Mouse (Mus musculus) yolk sac, embryonic 10.5 days (tissue): ENCODE data around the gene A930004D18Rik.
"Not testable (repeated sequence)": the region's sequence is repeated elsewhere in the genome, so short reads cannot be mapped to it uniquely, and the experiment has no call there.

ENCODE experiments used
- DNase-seq: peaks from one replicate; pipeline ENCODE4 v3.0.0-alpha.2; 2017; ENCODE audit warnings: low spot score

The A930004D18Rik gene

DNA sequence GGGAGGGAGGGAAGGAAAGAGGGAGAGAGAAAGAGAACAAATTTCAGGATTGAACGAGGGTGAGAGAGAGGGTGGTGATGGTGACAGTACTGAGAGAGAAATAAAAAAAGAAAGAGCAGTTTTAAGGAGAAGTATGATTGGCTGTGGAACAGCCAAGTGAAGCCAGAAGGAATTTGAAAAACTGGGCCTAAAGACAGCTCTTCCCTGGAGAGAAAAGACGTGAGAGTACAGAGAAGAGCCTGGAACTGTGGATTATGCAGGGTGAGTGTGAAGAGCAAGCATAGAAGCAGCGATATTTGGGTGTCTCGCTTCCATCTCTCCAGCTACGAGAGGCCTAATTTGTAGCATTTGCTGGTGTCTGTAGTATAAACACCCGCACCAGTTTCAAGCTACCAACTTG lies 26.3 kb downstream of the A930004D18Rik start:
- no peak for DNase-seq

DNA sequence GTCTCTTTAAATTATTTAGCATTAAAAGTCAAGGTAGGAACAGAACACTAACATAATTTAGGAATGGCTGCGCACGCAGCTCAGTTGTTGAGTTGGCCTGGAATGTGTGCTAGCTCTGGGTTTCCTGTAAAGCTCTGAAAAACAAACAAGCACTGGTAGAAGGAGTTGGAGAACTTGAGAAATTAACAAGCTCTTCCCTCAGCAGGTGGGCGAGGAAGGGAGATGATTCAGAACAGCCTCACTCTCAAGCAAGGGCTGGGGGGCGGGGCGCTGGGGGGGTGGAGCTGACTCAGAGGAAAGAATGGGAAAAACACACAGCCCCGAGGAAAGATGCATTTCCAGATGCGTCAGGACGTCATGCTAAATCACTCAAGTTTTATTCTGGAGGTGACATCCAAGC lies 32.4 kb downstream of the A930004D18Rik start:
- DNase-seq: peak; percentile 10

DNA sequence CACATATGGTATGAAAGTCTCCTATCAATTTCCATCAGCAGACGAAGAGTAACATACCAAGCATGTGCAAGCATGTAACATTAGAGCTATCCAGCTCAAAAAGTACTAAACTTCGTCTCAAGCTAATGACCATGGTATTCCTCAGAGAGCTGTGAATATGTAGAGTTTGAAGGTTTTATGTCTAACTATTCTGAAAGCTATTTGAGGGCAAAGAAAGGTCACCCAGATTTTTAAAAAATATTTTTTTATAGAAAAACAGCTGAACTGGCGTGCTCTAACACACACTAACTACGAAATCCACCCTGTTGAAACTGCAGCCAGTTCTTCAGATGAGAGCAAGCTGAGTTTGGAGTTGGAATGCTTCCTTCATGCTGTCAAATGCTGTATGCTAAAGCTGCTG lies 33.3 kb downstream of the A930004D18Rik start:
- DNase-seq: no peak

DNA sequence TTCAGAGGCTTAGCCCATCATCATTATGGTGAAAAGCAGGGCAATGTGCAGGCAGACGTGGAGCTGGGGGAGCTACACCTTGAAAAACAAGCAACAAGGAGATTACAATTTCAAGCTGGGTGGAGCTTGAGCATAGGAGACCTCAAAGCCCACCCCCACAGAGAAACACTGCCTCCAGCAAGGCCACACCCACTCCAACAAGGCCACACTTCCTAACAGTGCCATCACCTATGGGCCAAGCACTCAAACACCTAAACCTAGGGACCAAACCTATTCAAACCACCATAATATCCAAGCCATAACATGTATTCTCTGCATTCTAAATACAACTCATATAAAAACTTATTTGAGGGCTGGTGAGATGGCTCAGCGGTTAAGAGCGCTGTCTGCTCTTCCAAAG lies 35.2 kb downstream of the A930004D18Rik start:
- DNase-seq: no peak

DNA sequence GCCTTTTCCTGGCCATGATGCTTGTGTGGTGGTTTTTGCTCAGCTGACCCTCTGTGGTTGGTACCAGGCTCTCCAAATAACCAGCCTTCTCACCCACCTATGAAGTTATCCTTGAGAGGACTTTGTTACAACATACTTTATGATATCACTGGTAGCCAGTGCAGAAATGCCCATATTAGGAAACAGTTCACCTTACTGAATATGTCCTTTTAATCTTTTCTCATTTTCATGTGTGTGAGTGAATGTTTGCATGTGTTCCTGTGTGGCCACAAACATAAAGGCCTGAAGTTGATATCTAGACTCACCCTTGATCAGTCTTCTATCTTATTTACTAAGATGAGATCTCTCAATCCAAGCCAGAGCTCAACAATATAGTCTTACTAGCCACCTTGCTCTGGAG lies 40.7 kb downstream of the A930004D18Rik start, which contains the start of gene H2al2a:
Gene H2al2a, minus strand, starts transcription at position 101 of the 400 bp plus-strand sequence.
- DNase-seq: no peak

DNA sequence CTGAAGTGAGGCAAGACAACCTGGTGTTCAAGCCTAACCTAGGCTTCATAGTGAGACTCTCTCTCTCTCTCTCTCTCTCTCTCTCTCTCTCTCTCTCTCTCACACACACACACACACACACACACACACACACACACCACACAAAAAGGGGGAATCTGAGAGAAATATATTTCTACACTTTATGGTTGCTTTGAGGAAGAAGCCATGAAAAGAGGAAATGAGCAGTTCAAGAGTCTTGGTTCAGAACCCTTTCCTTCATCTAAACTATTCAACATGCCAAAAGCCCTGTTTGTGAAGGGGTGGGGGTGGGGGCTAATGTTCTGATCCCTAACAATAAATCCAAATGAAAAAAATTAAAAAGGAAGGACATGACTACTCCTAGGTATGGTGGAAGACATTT lies 48.0 kb downstream of the A930004D18Rik start:
- no peak for DNase-seq

DNA sequence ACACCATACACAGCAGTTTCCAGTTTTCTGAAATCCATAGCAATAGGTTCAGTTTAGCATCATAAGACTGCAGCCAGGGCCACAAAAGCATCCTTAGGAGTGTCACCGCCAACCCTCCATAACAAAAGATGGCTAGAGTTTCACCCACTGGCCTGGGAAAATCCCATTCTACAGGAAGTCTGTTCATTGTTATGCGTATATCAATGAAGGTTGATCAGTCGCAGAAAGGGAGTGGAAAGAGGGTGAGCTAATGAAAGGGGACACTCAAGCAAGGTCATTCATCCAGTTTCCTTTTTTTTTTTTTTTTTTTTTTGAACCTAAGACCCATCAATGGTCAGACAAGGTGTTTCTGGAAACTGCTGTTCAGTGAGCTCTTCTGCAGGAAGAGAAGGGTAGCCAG lies 48.4 kb downstream of the A930004D18Rik start:
- DNase-seq: no peak

DNA sequence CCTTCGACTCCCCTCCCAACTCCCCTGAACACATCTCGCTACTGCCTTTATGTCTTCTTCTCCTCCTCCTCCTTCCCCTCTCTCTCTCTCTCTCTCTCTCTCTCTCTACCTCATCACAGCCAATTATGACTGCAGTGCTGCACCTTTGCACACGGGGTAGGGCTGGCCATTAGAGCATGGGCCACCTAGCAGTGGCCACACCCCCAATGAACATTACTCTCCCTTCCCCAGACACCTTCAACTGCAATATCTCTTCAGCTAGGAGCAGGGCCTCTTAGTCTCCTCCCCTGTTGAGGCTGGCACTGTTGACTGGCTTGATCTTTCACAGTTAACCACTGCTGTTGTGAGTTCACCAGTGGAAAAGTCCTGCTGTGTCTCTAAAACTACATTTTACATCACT lies 50.8 kb downstream of the A930004D18Rik start:
- DNase-seq: no peak

DNA sequence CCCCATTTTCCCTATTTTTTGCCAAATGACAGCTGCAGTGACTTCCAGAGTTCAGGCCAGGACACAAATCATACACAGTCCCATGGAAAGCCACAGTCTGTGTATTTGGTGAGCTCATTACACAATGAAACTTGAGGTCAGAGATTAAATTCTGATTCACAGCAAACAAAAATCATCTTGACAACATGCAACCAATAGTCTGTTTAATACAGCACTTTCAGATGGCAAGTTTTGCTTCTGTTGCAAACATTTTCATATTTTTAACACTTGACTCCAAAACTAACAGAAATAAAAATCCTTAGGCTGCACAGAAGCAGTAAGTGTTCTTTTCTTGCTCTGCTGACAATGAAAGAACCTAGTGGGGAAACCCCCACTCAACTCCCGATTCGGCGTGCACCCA lies 52.8 kb downstream of the A930004D18Rik start:
- no peak for DNase-seq

DNA sequence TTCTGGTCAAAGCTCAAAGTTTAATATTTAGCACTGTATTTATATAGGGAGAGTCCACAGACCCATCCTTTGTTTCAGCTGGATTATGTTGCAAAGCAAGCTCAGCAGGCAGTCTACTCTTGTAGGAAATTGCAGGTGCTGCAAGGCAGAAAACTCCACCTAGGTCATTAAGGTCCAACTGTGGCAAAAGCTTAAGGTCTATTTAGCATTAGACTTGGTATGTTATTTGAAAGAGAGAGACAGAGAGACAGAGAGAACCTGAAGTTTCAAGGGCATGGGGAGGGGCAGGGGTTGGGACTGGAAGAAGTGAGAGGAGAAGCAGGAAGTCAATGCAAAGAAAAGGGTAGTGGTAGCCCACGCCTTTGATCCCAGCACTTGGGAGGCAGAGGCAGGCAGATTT lies 54.8 kb downstream of the A930004D18Rik start:
- no peak for DNase-seq

DNA sequence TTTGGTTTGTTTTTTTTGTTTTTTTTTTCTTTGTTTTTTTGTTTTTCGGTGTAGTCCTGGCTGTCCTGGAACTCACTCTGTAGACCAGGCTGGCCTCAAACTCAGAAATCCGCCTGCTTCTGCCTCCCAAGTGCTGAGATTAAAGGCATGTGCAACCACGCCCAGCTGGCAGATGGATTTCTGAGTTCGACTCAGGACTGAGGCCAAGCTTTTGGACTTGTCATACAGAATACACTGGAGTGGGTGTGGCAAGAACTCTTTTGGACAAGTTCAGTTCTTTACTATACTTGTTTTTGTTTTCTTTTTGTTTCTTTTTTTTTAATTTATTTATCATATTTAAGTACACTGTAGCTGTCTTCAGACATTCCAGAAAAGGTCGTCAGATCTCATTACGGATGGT lies 58.8 kb downstream of the A930004D18Rik start:
- DNase-seq: no peak

DNA sequence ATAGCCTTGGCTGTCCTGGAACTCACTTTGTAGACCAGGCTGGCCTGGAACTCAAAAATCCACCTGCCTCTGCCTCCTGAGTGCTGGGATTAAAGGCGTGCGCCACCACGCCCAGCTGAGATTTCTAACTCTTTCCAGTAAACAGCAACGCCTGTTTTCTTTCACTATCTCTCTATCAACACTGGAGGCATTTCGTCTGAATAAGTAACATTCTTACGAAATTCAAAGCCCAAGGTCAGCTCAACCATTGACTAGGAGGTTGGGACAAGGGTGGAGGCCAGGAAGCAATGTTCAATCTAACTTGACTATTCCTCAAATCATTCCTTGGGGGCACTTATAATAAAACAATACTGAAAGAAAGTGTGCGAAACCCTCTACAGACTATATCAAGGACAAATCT lies 59.3 kb downstream of the A930004D18Rik start:
- DNase-seq: not testable (repeated sequence)

DNA sequence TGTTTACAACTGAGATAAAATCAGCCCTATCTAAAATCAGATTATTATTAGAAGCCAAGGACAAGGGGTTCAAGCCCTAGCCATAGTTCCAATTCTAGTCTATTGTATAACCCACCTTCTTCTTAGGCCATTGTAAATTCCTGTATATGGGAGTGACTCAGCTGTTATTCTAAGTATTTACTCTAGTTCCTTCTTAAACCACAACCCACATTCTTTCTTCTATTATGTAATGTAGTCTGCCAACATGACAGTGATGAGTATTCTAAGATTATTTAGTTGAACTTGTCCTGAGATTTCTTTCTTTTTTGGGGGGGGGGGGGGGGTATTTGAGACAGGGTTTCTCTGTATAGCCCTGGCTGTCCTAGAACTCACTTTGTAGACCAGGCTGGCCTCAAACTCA lies 59.9 kb downstream of the A930004D18Rik start:
- DNase-seq: not testable (repeated sequence)

DNA sequence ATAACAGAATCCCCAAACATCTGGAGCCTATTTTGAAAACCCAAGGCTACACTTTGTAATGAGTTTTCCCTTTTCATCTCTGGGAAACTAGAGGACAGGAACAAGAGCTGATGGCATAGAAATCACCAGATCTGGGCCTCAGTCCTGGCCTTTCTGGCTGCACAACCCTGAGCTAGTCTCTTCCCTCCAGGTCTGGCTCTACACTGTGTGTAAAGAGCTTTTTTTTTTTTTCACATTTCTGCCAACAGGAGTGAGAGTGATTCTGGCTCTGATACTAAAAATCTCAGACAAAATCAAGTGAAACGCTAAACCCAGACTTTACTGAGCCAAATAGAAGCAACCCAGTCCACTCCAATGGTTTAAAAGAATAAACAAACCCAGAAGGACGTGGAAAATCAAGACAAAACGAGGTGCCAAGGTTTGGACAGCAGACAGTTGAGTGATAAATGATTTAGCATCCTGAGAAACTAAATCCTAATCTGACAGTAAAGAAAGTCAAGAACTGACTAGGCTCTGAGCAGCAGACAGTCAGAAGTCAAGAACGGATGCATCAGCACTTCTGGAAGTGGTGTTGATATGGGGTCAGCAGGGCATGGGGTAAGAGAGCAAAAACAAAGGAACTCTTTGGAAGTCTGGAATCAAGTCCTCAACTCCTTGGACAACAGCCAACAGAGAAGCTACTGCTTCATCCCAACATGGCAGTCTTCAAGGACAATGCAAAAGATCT lies 61.8 kb downstream of the A930004D18Rik start:
- DNase-seq: peak; percentile 24
